Mouse (Mus musculus) kidney, postnatal 10 days (tissue): ENCODE measurements around the gene Fam83e.

ENCODE experiments used
- DNase-seq: peaks from one replicate; pipeline ENCODE4 v3.0.0; 2021; ENCODE audit warnings: mixed read lengths

Gene Fam83e

DNA sequence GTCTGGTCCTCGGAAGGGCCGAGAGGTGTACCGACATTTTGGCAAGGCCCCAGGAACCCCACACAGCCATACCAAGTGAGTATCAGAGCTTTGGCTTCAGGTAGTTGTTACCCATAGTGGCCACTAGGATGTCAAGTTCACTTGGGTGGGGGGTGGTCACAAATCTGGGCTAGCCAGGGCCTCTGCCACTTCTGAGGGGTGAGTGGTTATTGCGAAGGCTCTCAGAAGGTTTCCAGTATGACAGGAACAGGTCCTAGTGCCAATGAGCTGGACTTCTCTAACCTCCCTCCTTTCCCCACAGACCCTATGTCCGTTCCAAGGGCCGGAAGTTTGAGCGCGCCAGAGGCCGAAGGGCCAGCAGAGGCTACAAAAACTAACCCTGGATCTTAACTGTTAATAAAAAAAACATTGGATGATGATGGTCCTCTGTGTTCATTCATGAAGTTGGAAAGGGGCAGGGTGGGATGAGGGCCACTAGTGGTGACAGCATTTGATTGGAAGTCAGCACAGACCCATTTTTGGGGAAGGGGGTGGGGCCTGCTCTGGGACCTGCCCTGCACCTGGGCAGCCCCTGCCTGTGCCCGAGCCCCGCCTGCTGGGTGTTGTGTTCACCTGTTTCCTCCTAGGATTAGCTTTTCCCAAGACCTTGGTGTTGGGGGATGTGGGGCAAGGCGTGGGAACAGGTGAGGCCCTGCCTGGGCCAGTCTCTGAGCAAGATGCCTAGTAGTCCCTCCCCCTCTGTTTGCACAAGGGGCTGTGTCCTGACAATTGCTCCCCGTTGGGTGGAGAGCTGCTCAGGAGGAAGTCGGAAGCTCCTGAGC is at the start of gene Fam83e:
TSS of gene Fam83e (plus strand) at position 800 of the 821 bp plus-strand sequence.
- no peak for DNase-seq

DNA sequence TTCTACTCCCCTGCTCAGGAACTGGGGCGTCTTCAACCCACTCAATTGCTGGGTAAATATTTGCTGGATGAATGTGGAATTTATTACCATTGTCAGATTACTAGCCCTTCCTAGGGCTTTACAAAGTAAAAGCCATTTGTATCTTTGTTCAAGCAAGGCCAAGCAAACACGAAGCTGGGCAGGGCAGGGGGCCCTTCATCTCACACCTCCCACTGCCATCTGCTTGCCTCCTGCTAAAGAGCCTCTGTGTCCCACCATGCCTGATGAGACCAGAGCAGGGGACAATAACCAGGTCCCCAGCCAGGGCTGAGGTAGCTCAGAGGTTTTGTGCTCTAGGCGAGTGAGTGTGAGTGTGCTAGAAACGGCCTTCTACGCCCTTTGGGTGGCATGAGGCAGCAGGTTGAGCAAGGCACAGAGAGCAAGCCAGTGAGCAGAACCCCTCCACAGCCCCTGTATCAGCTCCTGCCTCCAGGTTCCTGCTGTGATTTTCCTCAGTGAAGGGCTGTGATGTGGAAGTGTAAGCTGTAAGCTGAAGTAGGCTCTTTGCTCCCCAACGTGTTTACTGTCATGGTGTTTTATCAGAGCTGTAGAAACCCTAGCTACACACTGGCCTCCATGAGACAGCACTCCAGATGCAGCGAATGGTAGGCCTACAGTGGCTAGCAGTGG is 43.3 kb upstream of the Fam83e start:
- DNase-seq: no peak

DNA sequence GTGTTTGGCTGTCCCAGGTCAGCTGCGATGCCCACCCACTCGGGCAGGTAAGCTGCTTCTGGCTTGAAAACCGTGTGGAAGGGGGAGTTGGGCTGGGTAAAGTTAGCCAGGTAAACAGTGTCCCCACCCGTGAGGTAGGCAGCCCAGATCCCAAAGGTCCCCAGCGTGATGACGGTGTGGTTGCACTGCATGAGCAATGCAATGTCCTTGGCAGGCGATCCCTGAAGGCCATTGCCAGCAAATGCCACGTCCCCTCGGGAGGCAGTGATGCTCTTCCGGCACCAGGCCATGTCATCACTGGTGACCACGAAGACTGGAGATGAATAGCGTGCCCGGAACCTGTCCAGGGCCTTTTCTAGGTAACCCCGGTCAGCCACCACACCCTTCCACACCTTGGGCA is 42.5 kb upstream of the Fam83e start:
- no peak for DNase-seq

DNA sequence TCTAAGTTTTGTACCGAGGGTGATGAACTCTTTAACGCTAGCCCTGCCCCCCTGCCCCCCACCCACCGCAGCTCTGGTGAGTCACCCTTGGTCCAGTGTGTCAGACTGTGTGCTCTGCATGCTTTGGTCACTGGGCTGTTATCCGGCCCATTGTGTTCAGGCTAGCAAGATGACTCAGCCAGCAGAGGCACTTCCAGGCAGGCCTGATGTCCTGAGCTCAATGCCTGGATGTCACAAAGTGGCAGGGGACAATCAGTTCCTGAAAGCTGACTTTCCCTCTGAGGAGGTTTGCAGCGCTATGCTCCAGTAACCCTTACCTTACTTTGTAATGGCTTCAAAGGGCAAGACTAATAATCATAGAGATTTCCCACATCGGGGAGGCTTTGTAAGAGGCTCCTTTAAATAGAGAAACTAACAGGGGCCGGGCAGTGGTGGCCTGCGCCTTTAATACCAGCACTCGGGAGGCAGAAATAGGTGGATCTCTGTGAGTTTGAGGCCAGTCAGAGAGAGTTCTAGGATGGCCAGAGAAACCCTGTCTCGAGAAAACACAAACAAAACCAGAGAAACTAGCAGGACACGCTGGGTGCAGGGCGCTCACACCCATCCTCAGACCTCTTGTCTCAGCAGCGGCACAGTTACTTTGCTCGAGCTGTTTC is 40.9 kb upstream of the Fam83e start:
- peak; percentile 53 for DNase-seq

DNA sequence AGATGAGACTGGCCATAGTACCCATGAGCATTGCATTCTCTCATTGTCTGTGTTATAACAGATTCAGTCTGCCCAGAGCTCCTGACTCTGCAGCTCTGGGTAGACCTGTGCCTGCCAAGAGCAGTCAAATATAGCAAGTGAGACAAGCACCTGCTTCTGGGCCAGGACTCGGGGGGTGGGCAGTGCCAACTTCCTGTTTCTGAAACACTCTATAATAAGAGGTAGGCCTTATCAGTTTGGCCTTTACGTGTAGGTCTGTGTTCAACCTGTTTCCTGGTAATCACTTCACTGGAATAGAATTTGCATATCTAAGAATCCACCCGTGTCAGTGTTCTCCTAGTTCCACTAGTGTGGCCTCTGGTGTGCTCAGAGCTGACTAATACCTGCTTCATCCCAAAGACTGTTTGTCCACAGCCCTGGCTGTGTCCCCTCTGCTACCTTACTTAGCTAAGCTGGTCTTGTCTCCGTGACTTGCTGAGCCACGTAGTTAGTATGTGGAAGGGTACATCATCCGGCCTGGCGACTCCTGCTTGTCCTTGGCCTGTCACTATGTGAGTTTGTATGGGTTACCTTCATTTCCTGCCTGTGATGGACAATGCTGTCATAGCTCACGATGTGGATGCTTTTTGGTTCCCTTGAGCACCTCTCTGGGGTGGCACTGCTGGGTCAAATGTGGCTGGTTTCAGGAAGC is 39.8 kb upstream of the Fam83e start:
- DNase-seq: no peak

DNA sequence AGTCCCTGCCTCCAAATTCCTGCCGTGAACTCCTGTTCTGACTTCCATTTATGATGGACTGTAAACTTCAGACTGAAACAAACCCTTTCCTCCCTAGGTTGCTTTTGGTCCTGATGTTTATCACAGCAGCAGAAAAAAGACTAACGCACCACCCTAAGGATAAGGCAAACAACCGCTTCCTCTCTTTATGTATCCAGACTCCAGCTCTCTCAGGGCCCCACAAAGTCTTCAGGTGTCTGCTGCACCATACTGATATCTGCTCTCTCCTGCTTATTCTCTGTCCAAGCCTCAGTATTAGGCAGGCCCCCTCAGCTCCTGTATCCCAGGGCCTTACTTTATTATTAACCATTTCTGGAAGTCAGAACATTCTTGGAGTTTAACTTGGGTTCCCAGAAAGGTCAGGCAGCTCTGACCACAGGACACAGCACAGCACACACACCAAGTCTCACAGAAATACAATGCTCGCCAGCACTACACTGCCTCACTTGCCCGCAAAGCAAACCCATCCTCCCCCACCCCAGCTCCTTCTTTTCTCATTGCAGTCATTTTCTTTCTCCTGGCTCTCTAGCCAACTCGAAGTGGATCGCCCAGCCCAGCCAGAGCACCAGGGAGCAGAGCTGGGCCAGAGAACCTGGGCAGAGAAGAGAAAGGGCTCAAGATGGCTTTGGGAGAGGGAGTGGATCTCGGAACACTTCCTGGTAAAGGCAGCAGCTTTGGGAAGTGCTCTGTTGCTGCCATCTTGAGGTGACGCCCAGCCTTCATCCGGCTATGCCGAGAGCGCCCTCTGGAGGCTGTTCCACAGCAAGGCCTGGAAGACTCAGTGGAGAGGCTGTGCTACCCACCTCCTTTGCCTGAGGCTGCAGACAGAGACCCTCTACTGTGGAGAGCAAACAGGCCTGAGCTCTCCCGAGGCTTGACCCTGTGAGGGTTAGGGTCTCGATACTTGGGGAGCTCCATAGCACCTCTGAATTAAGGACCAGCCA is 38.6 kb upstream of the Fam83e start:
- peak; percentile 95 for DNase-seq

DNA sequence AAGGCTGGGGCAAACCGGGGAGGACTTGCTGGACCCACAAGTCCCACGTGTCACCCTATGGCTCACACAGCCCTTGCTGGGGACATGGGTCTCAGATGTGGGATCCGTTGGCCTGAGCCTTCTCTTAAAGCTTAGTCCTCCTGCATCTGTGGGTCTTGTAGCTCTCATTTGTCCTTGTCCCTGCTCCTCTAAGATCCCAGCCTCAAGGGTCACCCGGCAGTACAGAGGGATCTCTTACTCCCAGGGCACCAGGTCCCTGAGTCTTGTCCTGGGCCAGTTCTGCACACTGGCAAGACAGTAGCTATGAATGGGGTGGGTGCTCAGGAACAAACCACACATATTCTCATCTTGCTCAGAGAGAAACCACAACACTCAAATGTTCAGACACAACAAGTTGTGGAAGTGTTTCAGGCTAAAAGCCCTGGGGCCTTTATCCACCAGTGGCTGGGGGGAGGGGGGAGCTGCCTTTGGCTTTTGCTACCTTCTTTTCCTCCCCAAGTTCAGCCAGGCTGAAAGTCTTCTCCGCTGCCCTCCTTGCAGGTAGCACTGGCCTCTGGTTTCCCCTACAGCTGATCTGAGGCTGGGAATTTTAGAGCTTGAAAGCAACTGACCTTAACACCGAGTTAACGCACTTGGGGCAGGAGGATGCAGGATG is 37.5 kb upstream of the Fam83e start, which contains the start of gene Ntn5:
TSS of gene Ntn5 (plus strand) at position 627 of the 655 bp plus-strand sequence.
- no peak for DNase-seq

DNA sequence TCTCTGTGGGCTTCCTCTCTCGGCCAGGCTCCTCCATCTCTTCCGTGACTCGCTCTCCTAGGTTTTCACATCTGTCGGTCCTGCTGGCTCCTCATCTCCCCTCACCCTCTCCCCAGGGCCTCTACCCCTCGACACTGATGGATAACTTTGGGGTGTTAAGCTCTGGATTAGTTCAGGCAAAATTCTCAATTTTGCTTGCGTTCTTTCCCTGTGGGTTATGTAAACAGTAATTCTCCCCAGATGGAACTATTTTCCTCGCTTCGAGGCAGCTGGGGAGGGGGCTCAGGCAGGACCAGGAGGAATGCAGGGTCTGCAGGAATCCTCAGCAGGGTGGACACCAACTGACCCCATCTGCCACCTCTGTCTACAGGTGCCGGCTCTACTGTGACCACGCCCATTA is 35.2 kb upstream of the Fam83e start:
- DNase-seq: no peak

DNA sequence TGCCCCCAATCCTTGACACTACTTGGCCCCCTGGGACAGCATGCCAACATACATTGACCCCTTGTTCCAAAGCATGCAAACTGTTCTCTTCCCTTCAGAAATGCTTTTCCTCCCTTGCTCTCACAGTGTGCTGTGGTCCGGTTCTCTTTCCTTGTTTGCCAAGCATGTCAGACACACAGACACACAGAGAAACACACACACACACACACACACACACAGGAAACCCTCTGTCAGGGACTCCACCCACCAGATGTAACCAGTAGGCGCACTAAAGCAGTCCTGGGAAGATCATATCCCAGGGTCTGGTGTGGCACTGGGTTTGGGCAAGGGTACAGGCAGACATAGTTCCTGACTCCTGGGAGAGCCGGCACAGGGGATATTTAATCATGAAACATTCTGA is 34.2 kb upstream of the Fam83e start:
- peak; percentile 26 for DNase-seq

DNA sequence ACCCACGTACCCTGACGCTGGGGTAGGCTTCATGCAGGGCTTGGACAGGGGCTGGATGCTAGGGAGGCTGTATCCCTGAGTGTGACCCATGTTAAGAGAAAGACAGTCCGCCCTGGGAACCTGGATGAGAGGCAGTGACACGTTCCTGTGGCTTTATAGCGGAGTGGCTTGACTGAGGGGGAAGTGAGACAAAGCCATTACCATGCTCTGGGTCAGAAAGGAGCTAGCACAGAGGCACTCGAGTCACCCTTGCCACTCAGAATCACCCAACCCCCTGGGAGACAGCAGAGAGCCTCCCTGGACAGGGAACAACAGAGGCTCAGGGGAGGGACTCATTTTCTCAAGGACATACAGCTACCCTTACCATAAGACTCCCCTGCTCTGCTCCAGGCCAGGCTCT is 31.9 kb upstream of the Fam83e start:
- no peak for DNase-seq

DNA sequence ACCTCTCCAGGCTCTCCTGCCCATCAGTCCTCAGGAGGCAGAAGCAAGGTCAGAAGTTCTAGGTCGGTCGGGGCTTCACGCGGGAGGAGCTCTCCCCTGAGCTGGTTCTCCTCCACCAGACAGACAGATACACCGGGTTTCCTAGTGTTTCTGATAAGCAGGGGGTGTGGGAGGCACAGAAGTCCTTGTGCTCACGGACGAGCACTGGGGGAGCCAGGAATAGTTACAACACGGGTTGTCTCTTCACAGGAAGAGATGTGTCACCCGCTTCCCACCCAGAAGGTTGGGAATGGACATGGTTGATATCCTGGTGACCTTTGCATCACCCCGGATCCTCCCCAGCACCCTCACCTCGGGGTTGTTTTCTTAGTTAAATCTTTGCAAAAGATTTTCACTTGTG is 31.2 kb upstream of the Fam83e start:
- no peak for DNase-seq

DNA sequence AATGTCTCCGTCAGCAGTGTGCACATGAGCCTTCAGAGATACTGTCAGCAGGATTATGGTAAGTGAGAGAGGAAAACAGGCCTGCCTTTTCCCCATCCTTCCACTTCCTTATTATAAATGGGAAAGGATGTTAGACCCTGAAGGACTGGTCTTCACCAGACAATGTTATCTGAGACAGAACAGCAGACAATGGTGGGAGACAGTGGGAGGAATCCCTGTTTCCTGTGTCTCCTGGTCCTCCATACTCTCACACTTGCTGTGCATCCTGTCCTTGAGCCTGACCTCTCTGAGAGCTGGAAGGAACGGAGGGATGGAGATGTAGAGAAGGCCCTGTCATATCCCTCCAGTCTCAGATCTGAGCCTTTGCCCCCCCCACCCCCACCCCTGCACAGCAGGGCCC is 28.6 kb upstream of the Fam83e start:
- DNase-seq: no peak

DNA sequence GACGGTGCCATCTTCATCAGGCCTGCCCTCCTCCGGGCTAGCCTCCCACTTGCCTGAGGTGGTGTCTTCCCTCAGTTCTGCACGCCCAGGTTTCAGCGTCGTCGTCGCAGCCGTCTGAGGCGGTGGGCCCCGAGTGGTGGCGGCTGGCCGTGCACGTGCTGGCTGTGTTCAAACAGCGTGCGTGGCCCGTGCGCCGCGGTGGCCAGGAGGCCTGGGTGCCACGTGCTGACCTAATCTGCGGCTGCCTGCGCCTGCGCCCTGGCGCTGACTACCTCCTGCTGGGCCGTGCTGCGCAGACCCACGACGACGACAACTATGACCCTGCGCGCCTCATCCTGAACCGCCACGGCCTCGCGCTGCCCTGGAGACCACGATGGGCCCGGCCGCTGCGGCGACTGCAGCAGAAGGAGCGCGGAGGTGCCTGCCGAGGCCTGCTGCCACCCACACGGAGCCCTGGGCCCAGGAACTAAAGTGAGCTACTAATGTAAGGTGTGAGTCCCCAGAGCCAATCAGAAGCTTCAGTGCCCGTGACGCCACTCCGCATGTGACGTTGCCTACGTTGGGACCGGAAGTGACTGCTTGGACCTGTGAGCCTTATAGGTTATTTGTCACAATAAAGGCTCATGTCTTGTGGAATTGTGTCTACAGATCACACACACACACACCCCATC is 27.0 kb upstream of the Fam83e start, which contains the start of gene Sec1:
TSS of gene Sec1 (minus strand) at position 482 of the 671 bp plus-strand sequence.
- DNase-seq: no peak

DNA sequence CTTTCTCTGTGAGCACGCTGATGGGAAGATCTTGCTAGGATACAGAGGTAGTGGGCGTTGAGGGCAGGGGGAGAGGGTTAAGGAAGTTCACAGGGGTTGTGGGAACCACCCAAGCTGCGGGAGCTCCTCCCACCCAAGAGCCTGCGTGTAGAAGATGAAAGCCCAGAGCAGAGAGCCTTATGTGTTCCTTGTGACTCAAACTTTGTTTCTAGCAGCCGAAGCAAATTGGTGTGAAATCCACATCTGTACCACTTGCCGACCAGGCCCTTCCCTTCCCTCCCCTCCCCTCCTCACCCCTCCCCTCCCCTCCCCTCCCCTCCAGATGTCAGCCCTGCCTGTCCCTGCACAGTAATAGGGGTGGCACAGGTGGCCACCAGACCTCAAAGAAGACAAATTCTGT is 25.9 kb upstream of the Fam83e start:
- DNase-seq: no peak

DNA sequence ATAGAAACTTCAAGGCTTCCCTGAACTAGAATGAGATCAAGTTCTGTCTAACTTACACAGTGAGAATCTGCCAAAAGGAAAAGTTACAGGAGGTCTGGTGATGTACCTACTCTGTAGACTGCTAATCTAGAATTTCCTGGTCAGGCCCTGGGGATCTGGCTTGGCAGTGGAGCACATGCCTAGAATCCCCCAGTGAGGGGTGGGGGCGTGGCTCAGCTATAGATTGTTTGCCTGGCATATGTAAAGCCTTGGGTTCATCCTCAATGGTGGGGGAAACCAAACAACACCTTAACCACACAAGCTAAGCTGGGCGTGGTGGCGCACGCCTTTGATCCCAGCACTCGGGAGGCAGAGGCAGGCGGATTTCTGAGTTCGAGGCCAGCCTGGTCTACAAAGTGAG is 23.1 kb upstream of the Fam83e start:
- DNase-seq: no peak

DNA sequence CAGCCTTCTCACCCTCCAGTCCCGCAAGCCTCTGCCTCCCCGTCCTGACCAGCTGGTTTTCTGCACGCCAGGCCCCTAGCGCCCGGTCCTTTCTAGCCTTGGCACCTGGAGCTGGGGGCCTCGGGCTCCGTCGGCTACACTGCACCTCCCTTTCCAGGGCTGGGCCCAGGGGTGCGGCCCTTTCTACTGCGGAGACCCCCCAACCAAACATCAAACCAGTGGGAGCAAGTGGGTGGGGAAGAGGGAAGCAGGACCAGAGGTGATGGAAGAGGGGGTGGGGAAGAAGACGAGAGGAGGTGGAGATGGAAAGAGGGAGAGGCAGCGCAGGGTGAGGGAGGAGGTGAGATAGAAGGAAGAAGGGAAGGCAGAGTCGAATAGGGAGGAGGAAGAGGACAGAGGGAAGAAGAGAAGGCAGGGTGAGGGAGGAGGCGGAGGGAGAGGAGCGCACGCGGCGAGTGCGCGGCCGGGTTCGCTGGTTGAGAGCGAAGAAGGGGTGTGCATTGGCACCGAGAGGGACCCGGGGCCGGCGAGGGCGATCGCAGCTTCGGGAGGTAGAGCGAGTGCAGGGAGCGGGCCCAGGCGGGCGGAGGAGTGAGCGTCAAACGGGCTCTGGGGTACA is 21.4 kb upstream of the Fam83e start, which contains the start of gene Car11:
TSS of gene Car11 (plus strand) at position 321 of the 619 bp plus-strand sequence.
- no peak for DNase-seq

DNA sequence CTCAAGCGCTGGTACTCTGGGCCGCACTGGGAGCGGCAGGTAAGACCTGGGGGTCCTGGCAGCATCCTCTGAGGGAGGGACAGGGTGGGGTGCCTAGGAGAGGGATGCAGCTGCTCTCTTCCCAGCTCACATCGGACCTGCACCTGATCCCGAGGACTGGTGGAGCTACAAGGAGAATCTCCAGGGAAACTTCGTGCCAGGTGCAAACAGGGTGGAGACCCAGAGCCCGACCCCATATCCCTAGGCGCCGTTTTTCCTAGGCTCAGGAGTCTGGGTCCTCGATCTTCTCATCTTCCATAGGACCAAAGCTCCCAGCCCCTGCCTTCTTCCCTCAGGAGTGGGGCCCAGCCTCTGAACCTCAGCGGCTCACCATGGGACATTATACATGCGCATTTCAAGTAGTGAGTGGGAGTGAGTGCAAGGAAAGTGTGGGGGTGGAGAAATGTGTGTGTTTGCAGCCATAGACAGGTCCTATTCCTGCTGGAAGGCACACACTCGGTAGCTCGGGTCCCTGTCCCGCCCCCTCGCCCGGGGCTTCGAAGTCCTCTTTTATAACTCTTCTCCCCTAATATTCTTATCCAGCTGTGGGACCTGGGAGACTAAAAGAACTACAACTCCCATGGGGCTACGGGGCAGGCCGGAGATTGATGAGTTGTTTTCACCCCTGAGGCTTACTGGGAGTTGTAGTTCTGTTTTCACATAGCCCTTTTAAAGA is 20.6 kb upstream of the Fam83e start:
- DNase-seq: peak; percentile 87

DNA sequence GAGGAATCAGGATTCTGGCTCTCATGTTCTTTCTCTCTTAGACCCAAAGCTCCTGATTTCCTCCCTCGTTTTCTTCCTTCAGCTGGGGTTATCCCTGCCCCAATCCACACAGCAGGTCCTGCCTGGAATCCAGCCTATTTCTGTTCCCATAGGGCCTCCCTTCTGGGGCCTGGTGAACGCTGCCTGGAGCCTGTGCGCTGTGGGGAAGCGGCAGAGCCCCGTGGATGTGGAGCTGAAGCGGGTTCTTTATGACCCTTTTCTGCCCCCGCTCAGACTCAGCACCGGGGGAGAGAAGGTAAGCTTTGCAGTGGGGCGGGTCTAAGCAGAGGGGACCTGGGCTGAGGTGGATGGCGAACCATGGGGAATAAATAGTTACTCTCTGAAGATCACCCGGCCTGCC is 19.9 kb upstream of the Fam83e start:
- peak; percentile 55 for DNase-seq

DNA sequence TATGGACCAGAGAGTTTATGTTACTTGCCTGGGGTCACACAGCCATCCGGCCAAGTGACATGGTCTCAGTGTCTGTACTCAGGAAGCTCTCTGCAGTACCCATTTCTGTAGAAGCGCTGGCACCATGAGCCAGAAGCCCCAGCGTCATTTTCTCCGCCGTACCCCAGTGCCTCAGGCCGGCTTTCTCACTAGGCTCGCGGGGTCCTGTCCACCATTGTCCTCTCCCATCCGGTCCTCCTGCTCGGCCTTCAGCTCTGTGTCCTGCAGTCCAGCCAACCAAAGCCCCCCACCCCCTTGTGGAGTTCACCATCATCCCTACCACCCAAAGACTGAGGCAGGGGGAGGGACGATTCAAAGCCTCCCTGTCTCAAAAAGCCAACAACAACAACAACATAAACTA is 19.4 kb upstream of the Fam83e start:
- no peak for DNase-seq
